Mouse (Mus musculus): ENCODE data around the gene Mvb12b. TPM values are rescaled to one million over a fixed set of nuclear protein-coding genes. Genes with fewer than 3 reads are reported as not detected.

The Mvb12b gene
- polyA plus RNA-seq, 1 experiment from 2014 or later: 56.9 TPM

DNA sequence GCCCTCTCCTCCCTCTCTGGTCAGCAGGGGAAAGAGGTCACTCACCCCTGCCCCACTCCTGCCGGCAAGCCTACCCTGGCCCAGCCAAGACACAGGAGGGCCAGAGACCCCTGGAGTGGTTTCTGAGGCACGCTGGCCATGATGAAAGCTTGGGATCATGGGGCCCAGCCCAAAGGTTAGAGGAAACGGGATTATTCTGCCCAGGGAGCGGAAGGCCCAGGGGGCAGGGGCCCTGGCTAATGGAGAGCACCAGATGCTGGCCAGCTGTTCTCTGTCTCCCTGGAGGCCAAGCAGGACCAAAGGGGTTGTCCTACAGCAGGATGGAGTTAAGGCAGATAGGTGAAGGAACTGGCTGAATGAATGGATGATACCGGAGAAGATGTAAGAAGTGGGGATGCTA lies 184.5 kb downstream of the Mvb12b start:
- Histone ChIP-seq H3K27me3 (ENCODE audit: control insufficient read depth, insufficient read depth, low read depth, low read length) (peaks cover 8% of the 10 kb centered on the region), H3K4me3 (ENCODE audit: low read depth, low read length) (no peak overlapping the region), H3K4me1 (ENCODE audit: control insufficient read depth, insufficient read depth, low read length) (peaks cover 13% of the 10 kb centered on the region), H3K27ac (ENCODE audit: low read length) (no peak overlapping the region), H3K9ac (ENCODE audit: low read depth, low read length) (no peak overlapping the region), H3K9me3 (replicated peaks; ENCODE audit: control insufficient read depth, low read length, poor library complexity, severe bottlenecking) (no peaks in the 10 kb centered on the region), H3K36me3 (ENCODE audit: control insufficient read depth, insufficient read depth, low read length) (no peaks in the 10 kb centered on the region), H3K4me2 (ENCODE audit: low read length) (no peak overlapping the region)
- no peak for ATAC-seq
- whole genome bisulfite sequencing: 49% methylated on average over 5 of the region's 5 CpGs

DNA sequence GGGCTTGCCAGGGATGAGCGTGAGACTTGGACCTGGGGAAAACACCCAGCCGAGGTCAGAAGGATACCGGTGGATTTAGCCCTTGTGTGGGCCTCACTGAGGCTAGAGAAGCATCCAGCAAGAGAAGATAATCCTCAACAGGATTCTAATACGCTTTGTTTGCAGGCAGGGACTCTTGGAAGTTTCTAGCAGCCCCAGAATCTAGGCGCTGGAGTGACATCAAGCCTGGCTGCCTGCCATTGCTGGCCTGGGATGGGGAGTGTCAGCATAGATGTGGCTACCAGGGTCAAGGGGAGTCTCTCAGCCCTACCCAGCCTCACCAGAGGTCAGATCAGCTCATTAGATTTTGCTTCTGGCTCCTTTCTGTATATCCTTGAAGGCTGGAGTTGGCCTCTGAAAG lies 185.0 kb downstream of the Mvb12b start:
- Histone ChIP-seq H3K4me2 (ENCODE audit: low read length) (no peak overlapping the region), H3K4me3 (ENCODE audit: low read depth, low read length) (no peak overlapping the region), H3K9ac (ENCODE audit: low read depth, low read length) (no peak overlapping the region), H3K27ac (ENCODE audit: low read length) (no peak overlapping the region), H3K9me3 (replicated peaks; ENCODE audit: control insufficient read depth, low read length, poor library complexity, severe bottlenecking) (no peaks in the 10 kb centered on the region), H3K4me1 (ENCODE audit: control insufficient read depth, insufficient read depth, low read length) (peaks cover 13% of the 10 kb centered on the region), H3K27me3 (ENCODE audit: control insufficient read depth, insufficient read depth, low read depth, low read length) (peaks cover 8% of the 10 kb centered on the region), H3K36me3 (ENCODE audit: control insufficient read depth, insufficient read depth, low read length) (no peaks in the 10 kb centered on the region)
- WGBS: 52% methylated on average over 5 of the region's 5 CpGs
- no peak for ATAC-seq

DNA sequence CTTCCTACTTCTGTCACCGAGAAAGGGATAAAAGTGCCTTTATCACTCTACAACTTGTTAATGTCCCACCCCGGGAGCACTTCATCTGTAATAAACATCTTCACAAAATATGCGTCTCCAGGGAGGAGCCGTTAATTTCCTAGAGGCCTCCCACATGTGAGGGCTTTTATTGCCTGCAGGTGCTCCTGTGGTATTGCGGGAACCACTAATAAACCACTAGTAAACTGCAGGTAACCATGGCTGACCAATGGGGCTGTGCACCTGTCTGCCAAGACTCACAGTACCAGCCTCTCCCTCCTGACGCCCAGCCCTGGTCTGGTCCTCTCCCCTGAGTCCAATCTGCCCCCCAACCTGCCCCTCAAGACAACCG lies 186.3 kb downstream of the Mvb12b start:
- no peak for ATAC-seq
- Histone ChIP-seq H3K4me2 (ENCODE audit: low read length) (no peak overlapping the region), H3K4me1 (ENCODE audit: control insufficient read depth, insufficient read depth, low read length) (peaks cover 13% of the 10 kb centered on the region), H3K36me3 (ENCODE audit: control insufficient read depth, insufficient read depth, low read length) (no peaks in the 10 kb centered on the region), H3K27ac (ENCODE audit: low read length) (no peak overlapping the region), H3K9ac (ENCODE audit: low read depth, low read length) (no peak overlapping the region), H3K27me3 (ENCODE audit: control insufficient read depth, insufficient read depth, low read depth, low read length) (peaks cover 8% of the 10 kb centered on the region), H3K4me3 (ENCODE audit: low read depth, low read length) (no peak overlapping the region), H3K9me3 (replicated peaks; ENCODE audit: control insufficient read depth, low read length, poor library complexity, severe bottlenecking) (peaks cover 8% of the 10 kb centered on the region; the same call in 1 of the 2 replicates)
- 51% methylated on average over 7 of the region's 7 CpGs for WGBS

DNA sequence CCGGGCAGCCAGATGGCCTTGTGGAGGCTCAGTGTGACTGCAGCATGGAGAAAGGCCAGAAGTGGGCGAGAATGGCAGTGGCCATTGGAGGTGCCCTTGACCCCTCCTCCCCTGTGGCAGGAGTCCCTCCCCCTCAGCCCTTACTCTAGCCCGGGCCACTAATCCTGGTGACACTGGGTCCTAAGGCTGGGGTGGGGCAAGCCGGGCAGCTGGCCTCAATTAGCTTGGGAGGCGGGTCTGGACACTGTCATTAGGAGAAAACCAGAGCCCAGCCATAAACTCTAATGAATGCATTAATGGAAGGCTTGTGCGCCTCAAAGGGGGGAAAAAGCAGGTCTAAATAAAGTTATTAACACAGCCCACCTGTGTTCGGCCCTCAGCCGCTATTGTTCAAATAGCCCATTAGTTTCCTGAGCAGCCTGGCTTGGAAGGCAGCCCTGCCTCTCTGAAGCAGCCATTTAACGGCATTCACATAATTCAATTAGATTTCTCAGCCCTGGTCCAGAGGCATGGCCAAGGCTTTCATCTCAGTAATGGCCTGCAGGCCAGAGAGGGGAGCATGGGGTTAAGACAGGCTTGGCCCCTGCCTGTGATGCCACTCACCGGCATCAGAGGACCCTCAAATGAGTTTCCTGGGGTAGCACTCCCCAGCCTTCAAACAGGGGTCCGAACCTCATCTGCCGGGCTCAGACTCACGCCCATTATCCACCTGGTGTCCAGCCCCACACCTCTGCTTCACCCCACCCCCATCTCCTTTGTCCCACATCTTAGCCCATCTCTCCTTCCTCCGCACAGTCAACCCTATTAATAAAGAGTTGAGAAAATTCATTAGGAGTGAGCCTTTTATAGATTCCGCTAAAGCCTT lies 186.9 kb downstream of the Mvb12b start:
- H3K4me1 ChIP-seq (ENCODE audit: control insufficient read depth, insufficient read depth, low read length): peaks cover 11% of the 10 kb centered on the region
- H3K27ac ChIP-seq (ENCODE audit: low read length): no peak overlapping the region
- H3K9ac ChIP-seq (ENCODE audit: low read depth, low read length): no peak overlapping the region
- peaks cover 8% of the 10 kb centered on the region for H3K27me3 ChIP-seq (ENCODE audit: control insufficient read depth, insufficient read depth, low read depth, low read length)
- ATAC-seq: peak; percentile 28; the same call in 1 of the 2 replicates
- no peaks in the 10 kb centered on the region for H3K36me3 ChIP-seq (ENCODE audit: control insufficient read depth, insufficient read depth, low read length)
- no peak overlapping the region for H3K4me3 ChIP-seq (ENCODE audit: low read depth, low read length)
- no peak overlapping the region for H3K4me2 ChIP-seq (ENCODE audit: low read length)
- H3K9me3 ChIP-seq (replicated peaks; ENCODE audit: control insufficient read depth, low read length, poor library complexity, severe bottlenecking): peaks cover 8% of the 10 kb centered on the region; the same call in 1 of the 2 replicates
- WGBS: 37% methylated on average over 15 of the region's 15 CpGs

DNA sequence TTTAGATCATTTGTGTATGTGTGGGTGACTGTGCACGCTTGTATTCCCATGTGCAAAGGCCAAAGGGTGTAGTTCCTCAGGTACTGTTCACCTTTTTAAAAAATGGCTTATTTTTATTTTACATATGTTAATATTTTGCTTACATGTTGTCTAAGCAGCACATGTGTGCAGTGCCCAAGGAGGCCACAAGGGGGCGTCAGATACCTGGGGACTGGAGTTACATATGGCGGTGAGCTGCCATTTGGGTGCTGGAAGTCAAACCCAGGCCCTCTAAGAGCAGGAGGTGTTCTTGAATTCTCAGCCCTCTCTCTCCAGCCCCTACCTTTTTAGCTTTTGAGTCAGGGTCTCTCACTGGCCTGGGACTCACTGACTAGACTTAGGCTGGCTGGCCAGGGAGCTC lies 188.8 kb downstream of the Mvb12b start:
- Histone ChIP-seq H3K27ac (ENCODE audit: low read length) (no peak overlapping the region), H3K4me3 (ENCODE audit: low read depth, low read length) (no peak overlapping the region), H3K9ac (ENCODE audit: low read depth, low read length) (no peak overlapping the region), H3K9me3 (replicated peaks; ENCODE audit: control insufficient read depth, low read length, poor library complexity, severe bottlenecking) (peaks cover 8% of the 10 kb centered on the region; the same call in 1 of the 2 replicates), H3K27me3 (ENCODE audit: control insufficient read depth, insufficient read depth, low read depth, low read length) (peaks cover 3% of the 10 kb centered on the region; the same call in 1 of the 2 replicates), H3K36me3 (ENCODE audit: control insufficient read depth, insufficient read depth, low read length) (no peaks in the 10 kb centered on the region), H3K4me1 (ENCODE audit: control insufficient read depth, insufficient read depth, low read length) (peaks cover 8% of the 10 kb centered on the region; the same call in 1 of the 2 replicates), H3K4me2 (ENCODE audit: low read length) (no peak overlapping the region)
- no peak for ATAC-seq
- 64% methylated on average over 3 of the region's 3 CpGs for WGBS

DNA sequence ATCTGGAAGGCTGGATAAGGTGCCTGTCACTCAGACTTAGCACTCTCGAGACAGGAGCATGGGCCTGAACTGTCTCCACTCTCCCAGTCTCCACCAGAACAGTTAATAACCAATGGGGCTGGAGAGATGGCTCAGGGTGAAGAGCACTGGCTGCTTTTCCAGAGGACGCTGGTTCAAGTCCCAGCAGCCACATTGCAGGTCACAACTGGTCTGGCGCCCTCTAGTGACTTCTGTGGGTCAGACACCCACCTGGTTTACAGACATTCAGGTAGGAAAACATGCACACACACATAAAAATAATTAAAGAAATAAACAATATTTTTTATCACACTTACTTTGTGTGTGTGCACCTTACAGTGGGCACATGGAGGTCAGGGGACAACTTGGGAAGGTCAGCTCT lies 191.3 kb downstream of the Mvb12b start:
- Histone ChIP-seq H3K36me3 (ENCODE audit: control insufficient read depth, insufficient read depth, low read length) (no peaks in the 10 kb centered on the region), H3K27ac (ENCODE audit: low read length) (no peak overlapping the region), H3K4me2 (ENCODE audit: low read length) (no peak overlapping the region), H3K9me3 (replicated peaks; ENCODE audit: control insufficient read depth, low read length, poor library complexity, severe bottlenecking) (peaks cover 8% of the 10 kb centered on the region; the same call in 1 of the 2 replicates), H3K27me3 (ENCODE audit: control insufficient read depth, insufficient read depth, low read depth, low read length) (no peaks in the 10 kb centered on the region), H3K9ac (ENCODE audit: low read depth, low read length) (no peak overlapping the region), H3K4me1 (ENCODE audit: control insufficient read depth, insufficient read depth, low read length) (peaks cover 6% of the 10 kb centered on the region; the same call in 1 of the 2 replicates), H3K4me3 (ENCODE audit: low read depth, low read length) (no peak overlapping the region)
- 65% methylated on average over 3 of the region's 3 CpGs for WGBS
- no peak for ATAC-seq

DNA sequence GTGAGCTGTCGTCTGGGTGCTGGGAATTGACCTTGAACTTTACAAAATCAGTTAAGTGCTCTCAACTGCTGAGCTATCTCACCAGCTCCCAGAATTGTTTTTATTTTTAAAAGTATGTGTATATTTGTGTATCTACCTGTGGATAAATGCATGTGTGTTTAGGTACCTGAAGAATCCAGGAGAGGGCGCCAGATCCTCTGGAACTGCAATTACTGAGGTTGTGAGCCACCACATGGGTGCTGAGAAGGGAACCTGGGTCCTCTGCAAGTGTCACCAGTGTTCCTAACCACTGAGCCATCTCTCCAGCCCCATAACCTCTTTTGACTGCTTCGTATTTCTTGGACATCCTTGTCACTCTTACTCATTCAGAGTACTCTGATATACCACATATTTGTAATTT lies 193.8 kb downstream of the Mvb12b start:
- WGBS: 66% methylated on average over 3 of the region's 3 CpGs
- H3K27ac ChIP-seq (ENCODE audit: low read length): no peak overlapping the region
- H3K4me2 ChIP-seq (ENCODE audit: low read length): no peak overlapping the region
- ATAC-seq: no peak
- peaks cover 10% of the 10 kb centered on the region; the same call in 1 of the 2 replicates for H3K4me1 ChIP-seq (ENCODE audit: control insufficient read depth, insufficient read depth, low read length)
- H3K9ac ChIP-seq (ENCODE audit: low read depth, low read length): no peak overlapping the region
- peaks cover 8% of the 10 kb centered on the region; the same call in 1 of the 2 replicates for H3K9me3 ChIP-seq (replicated peaks; ENCODE audit: control insufficient read depth, low read length, poor library complexity, severe bottlenecking)
- no peak overlapping the region for H3K4me3 ChIP-seq (ENCODE audit: low read depth, low read length)
- no peaks in the 10 kb centered on the region for H3K36me3 ChIP-seq (ENCODE audit: control insufficient read depth, insufficient read depth, low read length)
- no peaks in the 10 kb centered on the region for H3K27me3 ChIP-seq (ENCODE audit: control insufficient read depth, insufficient read depth, low read depth, low read length)

DNA sequence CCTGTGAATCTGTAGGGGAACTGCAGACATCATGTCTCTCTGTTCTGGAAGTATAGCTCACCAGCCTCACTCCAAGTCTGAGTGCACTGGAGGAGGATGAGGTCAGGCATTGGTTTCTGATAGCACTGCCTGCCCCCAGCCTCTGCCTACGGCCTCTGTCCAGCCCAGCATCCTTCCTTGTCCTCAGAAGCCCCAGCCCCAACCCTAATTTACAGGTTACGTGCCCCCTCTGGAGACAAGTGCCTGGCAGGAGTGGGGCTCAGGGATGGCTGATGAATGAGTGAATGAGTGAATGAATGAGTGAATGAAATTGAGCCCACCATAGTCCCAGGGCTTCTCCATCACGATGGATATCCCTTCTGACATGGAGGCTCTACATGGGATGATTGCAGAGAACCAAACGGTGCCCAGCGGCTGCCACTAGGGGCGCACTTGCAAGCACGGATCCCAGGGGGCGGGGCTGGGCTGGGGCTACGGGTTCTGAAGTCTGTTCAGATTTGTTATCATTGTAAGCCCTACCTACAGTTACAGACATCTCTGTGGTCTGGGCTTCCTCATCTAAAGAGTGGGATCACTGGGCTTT lies 197.8 kb downstream of the Mvb12b start:
- WGBS: 32% methylated on average over 9 of the region's 9 CpGs
- H3K27ac ChIP-seq (ENCODE audit: low read length): peak overlapping the region; percentile 53
- H3K9ac ChIP-seq (ENCODE audit: low read depth, low read length): peak overlapping the region; percentile 36; the same call in 1 of the 2 replicates
- H3K9me3 ChIP-seq (replicated peaks; ENCODE audit: control insufficient read depth, low read length, poor library complexity, severe bottlenecking): no peaks in the 10 kb centered on the region
- H3K4me2 ChIP-seq (ENCODE audit: low read length): no peak overlapping the region
- H3K36me3 ChIP-seq (ENCODE audit: control insufficient read depth, insufficient read depth, low read length): no peaks in the 10 kb centered on the region
- no peak overlapping the region for H3K4me3 ChIP-seq (ENCODE audit: low read depth, low read length)
- no peaks in the 10 kb centered on the region for H3K27me3 ChIP-seq (ENCODE audit: control insufficient read depth, insufficient read depth, low read depth, low read length)
- peaks cover 11% of the 10 kb centered on the region; the same call in 1 of the 2 replicates for H3K4me1 ChIP-seq (ENCODE audit: control insufficient read depth, insufficient read depth, low read length)
- peak; percentile 51; the same call in 1 of the 2 replicates for ATAC-seq
